Mouse (Mus musculus) CH12.LX (cell line): ENCODE measurements at regions not wholly inside any gene's neighbourhood (a gene's known extent, or its start where the extent isn't known, plus 50 kb on each side); places are given as distances from the start of the nearest gene placed in this dataset.

ENCODE experiments used
- DNase-seq: peaks from one replicate; pipeline ENCODE4 v3.0.0-alpha.2; 2013; ENCODE audit errors: extremely low read depth
- H3K27ac ChIP-seq: 2 replicates; pipeline ENCODE4 v1.5.1; 2012; ENCODE audit warnings: low read depth, mild to moderate bottlenecking, control low read depth, moderate library complexity; ENCODE audit not compliant: insufficient read depth
- H3K27me3 ChIP-seq: replicated peaks from 2 replicates; pipeline ENCODE3; 2012; ENCODE audit warnings: inconsistent platforms
- H3K36me3 ChIP-seq, 2 experiments: replicated peaks in 1 of 2; 2 replicates each; pipeline versions ENCODE3 to v1.6.1; 2012; ENCODE audit warnings: inconsistent platforms in 1 of 2, low read length in 1 of 2, mild to moderate bottlenecking in 1 of 2, mixed read lengths in 1 of 2, moderate library complexity in 1 of 2; ENCODE audit not compliant: control insufficient read depth in 1 of 2, insufficient read depth in 1 of 2
- H3K4me1 ChIP-seq, 2 experiments: 2 replicates each; pipeline ENCODE4 v1.6.1; 2012; ENCODE audit warnings: inconsistent platforms in 1 of 2, moderate library complexity in 1 of 2; ENCODE audit not compliant: insufficient read depth in 2 of 2, control insufficient read depth in 1 of 2
- H3K4me2 ChIP-seq: 2 replicates; pipeline ENCODE4 v1.6.1; 2012; ENCODE audit warnings: low read depth, mild to moderate bottlenecking, control low read depth; ENCODE audit not compliant: poor library complexity, insufficient read depth, severe bottlenecking
- H3K4me3 ChIP-seq, 3 experiments: fragments of 150-350 bp in 1 of 3; sonication (generic) in 1 of 3; replicated peaks in 1 of 3; 2 replicates each; pipeline versions ENCODE3 to v1.5.1; 2011 to 2012; ENCODE audit warnings: low read depth in 2 of 3, low read length in 2 of 3, mild to moderate bottlenecking in 2 of 3, moderate library complexity in 2 of 3, control low read depth in 1 of 3, improper control_type of control experiment in 1 of 3, inconsistent platforms in 1 of 3, mixed read lengths in 1 of 3; ENCODE audit not compliant: poor library complexity in 1 of 3
- H3K79me2 ChIP-seq: replicated peaks from 2 replicates; pipeline ENCODE4 v1.6.1; 2012; ENCODE audit warnings: mild to moderate bottlenecking, moderate library complexity; ENCODE audit not compliant: control insufficient read depth, poor library complexity, insufficient read depth, severe bottlenecking; ENCODE audit errors: extremely low read depth
- H3K9ac ChIP-seq: 2 replicates; pipeline ENCODE4 v1.6.1; 2012; ENCODE audit warnings: low read depth, mild to moderate bottlenecking, control low read depth, moderate library complexity; ENCODE audit not compliant: insufficient read depth
- H3K9me3 ChIP-seq: replicated peaks from 2 replicates; pipeline ENCODE3; 2012; ENCODE audit warnings: low read length, inconsistent platforms, mixed read lengths
- BHLHE40 ChIP-seq: IDR thresholded peaks from 2 replicates; pipeline ENCODE4 v1.6.1; 2011; ENCODE audit warnings: mild to moderate bottlenecking, low read depth, low read length, improper control_type of control experiment
- CHD1 ChIP-seq: IDR thresholded peaks from 2 replicates; pipeline ENCODE4 v1.6.1; 2012; ENCODE audit warnings: low read depth, low read length, improper control_type of control experiment, inconsistent platforms
- CTCF ChIP-seq, 2 experiments: IDR thresholded peaks in 1 of 2; conservative IDR thresholded peaks in 1 of 2; 2 replicates each; pipeline ENCODE4 v1.5.1; 2011 to 2012; ENCODE audit warnings: low read depth in 2 of 2, low read length in 2 of 2, improper control_type of control experiment in 1 of 2, inconsistent platforms in 1 of 2, mild to moderate bottlenecking in 1 of 2, moderate library complexity in 1 of 2
- E2F4 ChIP-seq: IDR thresholded peaks from 2 replicates; pipeline ENCODE4 v1.6.1; 2011; ENCODE audit warnings: low read depth, low read length, improper control_type of control experiment; ENCODE audit not compliant: insufficient replicate concordance
- ELF1 ChIP-seq: IDR thresholded peaks from 2 replicates; pipeline ENCODE4 v1.6.1; 2014; ENCODE audit warnings: low read depth, mild to moderate bottlenecking, inconsistent platforms, low read length, improper control_type of control experiment
- EP300 ChIP-seq: IDR thresholded peaks from 2 replicates; pipeline ENCODE4 v1.6.1; 2011; ENCODE audit warnings: low read length, improper control_type of control experiment
- HCFC1 ChIP-seq: IDR thresholded peaks from 2 replicates; pipeline ENCODE4 v1.6.1; 2012; ENCODE audit warnings: low read depth, mild to moderate bottlenecking, inconsistent platforms, low read length, improper control_type of control experiment
- IRF4 ChIP-seq: IDR thresholded peaks from 2 replicates; pipeline ENCODE4 v1.6.1; 2014; ENCODE audit warnings: low read depth, mild to moderate bottlenecking, inconsistent platforms, low read length, improper control_type of control experiment
- JUN ChIP-seq: IDR thresholded peaks from 2 replicates; pipeline ENCODE4 v1.6.1; 2011; ENCODE audit warnings: low read depth, mild to moderate bottlenecking, low read length, improper control_type of control experiment, moderate library complexity; ENCODE audit not compliant: insufficient read depth
- KAT2A ChIP-seq: IDR thresholded peaks from 2 replicates; pipeline ENCODE4 v1.6.1; 2012; ENCODE audit warnings: low read length, improper control_type of control experiment, inconsistent platforms; ENCODE audit not compliant: insufficient replicate concordance
- MAFK ChIP-seq: IDR thresholded peaks from 2 replicates; pipeline ENCODE4 v1.6.1; 2011; ENCODE audit warnings: low read length, improper control_type of control experiment; ENCODE audit not compliant: insufficient replicate concordance
- MAX ChIP-seq: IDR thresholded peaks from 2 replicates; pipeline ENCODE4 v1.6.1; 2011; ENCODE audit warnings: low read length, improper control_type of control experiment
- MEF2A ChIP-seq: IDR thresholded peaks from 2 replicates; pipeline ENCODE4 v1.6.1; 2014; ENCODE audit warnings: low read depth, mild to moderate bottlenecking, inconsistent platforms, low read length, improper control_type of control experiment, borderline replicate concordance
- MXI1 ChIP-seq: IDR thresholded peaks from 2 replicates; pipeline ENCODE4 v1.6.1; 2011; ENCODE audit warnings: mild to moderate bottlenecking, low read depth, low read length, improper control_type of control experiment
- MYC ChIP-seq: IDR thresholded peaks from 2 replicates; pipeline ENCODE4 v1.6.1; 2011; ENCODE audit warnings: low read depth, mild to moderate bottlenecking, improper control_type of control experiment, low read length
- NRF1 ChIP-seq: IDR thresholded peaks from 2 replicates; pipeline ENCODE4 v1.6.1; 2014; ENCODE audit warnings: low read depth, mild to moderate bottlenecking, inconsistent platforms, low read length, improper control_type of control experiment, moderate library complexity
- SIN3A ChIP-seq: IDR thresholded peaks from 2 replicates; pipeline ENCODE4 v1.6.1; 2012; ENCODE audit warnings: low read length, improper control_type of control experiment, inconsistent platforms
- SMC3 ChIP-seq: IDR thresholded peaks from 2 replicates; pipeline ENCODE4 v1.6.1; 2011; ENCODE audit warnings: low read depth, low read length, improper control_type of control experiment
- ZC3H11A ChIP-seq: IDR thresholded peaks from 2 replicates; pipeline ENCODE4 v1.6.1; 2012; ENCODE audit warnings: low read depth, mild to moderate bottlenecking, inconsistent platforms, low read length, improper control_type of control experiment
- ZKSCAN1 ChIP-seq: IDR thresholded peaks from 2 replicates; pipeline ENCODE4 v1.6.1; 2012; ENCODE audit warnings: low read depth, inconsistent platforms, low read length, improper control_type of control experiment, borderline replicate concordance
- ZNF384 ChIP-seq: IDR thresholded peaks from 2 replicates; pipeline ENCODE4 v1.6.1; 2012; ENCODE audit warnings: low read depth, low read length, improper control_type of control experiment, inconsistent platforms
- dilution Hi-C: fragments of 300-500 bp; cut with MboI; formaldehyde crosslinking; loops from 2 replicates; pipeline ENCODE4 v1.14.3; 2020; ENCODE audit warnings: low sequenced_read_pairs; ENCODE audit not compliant: extremely low pct_unique_long_range_greater_than_20kb, extremely low pct_ligation_motif_present
- in situ Hi-C: fragments of 300-500 bp; cut with MboI; formaldehyde crosslinking; loops from 3 replicates; pipeline ENCODE4 v1.14.3; 2019; ENCODE audit warnings: low sequenced_read_pairs, low pct_ligation_motif_present, low pct_unique_long_range_greater_than_20kb, mixed read lengths

- Histone ChIP-seq H3K9me3 (peaks cover 46% of the 10 kb centered on the region), H3K4me3 (no peak overlapping the region), H3K36me3 (no peaks in the 10 kb centered on the region), H3K27me3 (no peaks in the 10 kb centered on the region), H3K4me1 (no peaks in the 10 kb centered on the region), H3K79me2 (no peaks in the 10 kb centered on the region), H3K27ac (no peak overlapping the region), H3K4me2 (no peak overlapping the region), H3K9ac (no peak overlapping the region)
- in situ Hi-C loops (no loop called here), dilution Hi-C loops (no loop called here)
- no peak for DNase-seq
- no peak for TF ChIP-seq HCFC1
These were observed 319.1 kb downstream of the 9330182O14Rik start for GRCm38 (mm10) chr15:40453235-40453634.

- no peak overlapping the region for H3K4me3 ChIP-seq
- H3K4me1 ChIP-seq, result no peaks in the 10 kb centered on the region
- no peak overlapping the region for H3K4me2 ChIP-seq
- H3K27me3 ChIP-seq, result no peaks in the 10 kb centered on the region
- H3K79me2 ChIP-seq, result no peaks in the 10 kb centered on the region
- in situ Hi-C loops, result no loop called here
- H3K27ac ChIP-seq, result no peak overlapping the region
- TF ChIP-seq EP300 (no peak), E2F4 (no peak), ELF1 (no peak), SMC3 (no peak), IRF4 (no peak), CTCF (conservative IDR thresholded peaks at IDR 0.05 in 1 of 2, IDR thresholded peaks at IDR 0.05 in 1 of 2; ENCODE audit: low read depth in 2 of 2, low read length in 2 of 2) (no peak), MAFK (no peak), NRF1 (no peak), BHLHE40 (no peak), HCFC1 (no peak), KAT2A (no peak), MYC (no peak), SIN3A (no peak)
- TF ChIP-seq, all 38 proteins: peak for 0
- Histone ChIP-seq H3K9me3 (peaks cover 53% of the 10 kb centered on the region), H3K36me3 (no peaks in the 10 kb centered on the region), H3K9ac (no peak overlapping the region)
- DNase-seq, result no peak
- dilution Hi-C loops, result no loop called here
These were observed 341.6 kb downstream of the 9330182O14Rik start for GRCm38 (mm10) chr15:40475659-40476355.

DNA sequence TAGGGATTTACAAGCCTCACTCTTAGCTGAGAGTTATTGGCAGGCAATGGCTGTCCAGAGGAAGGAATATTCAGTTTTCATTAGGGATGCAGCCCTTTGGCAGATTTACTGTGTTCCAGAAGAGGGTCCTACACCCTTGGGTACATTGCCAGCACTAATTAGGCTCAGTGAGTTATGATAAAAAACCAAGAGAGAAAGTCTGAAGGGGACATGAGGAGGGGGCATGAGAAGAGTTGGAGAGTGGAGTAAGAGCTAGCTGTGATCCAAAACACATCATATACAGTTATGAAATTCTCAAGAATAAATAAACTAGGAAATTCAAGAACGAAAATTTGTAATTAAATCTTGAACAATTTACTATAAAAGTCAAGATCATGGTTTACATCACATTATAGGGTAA is 346.2 kb downstream of the 9330182O14Rik start:
- DNase-seq, result no peak
- in situ Hi-C loops, result no loop called here
- H3K4me2 ChIP-seq, result no peak overlapping the region
- TF ChIP-seq HCFC1 (no peak), CHD1 (no peak), MAFK (no peak), ZKSCAN1 (no peak), MXI1 (no peak), ZNF384 (no peak), MAX (no peak), ZC3H11A (no peak), JUN (no peak), MEF2A (no peak)
- no peaks in the 10 kb centered on the region for H3K36me3 ChIP-seq
- no peaks in the 10 kb centered on the region for H3K27me3 ChIP-seq
- H3K9ac ChIP-seq, result no peak overlapping the region
- H3K4me1 ChIP-seq, result no peaks in the 10 kb centered on the region
- peaks cover 56% of the 10 kb centered on the region for H3K9me3 ChIP-seq
- dilution Hi-C loops, result no loop called here
- H3K79me2 ChIP-seq, result no peaks in the 10 kb centered on the region
- H3K27ac ChIP-seq, result no peak overlapping the region
- H3K4me3 ChIP-seq, result no peak overlapping the region
